Mouse (Mus musculus) myocyte (in vitro differentiated cells): Measurements from ENCODE around the gene A530016L24Rik. TPM values are rescaled to one million over a fixed set of nuclear protein-coding genes. Genes with fewer than 3 reads are reported as not detected.

Experiments
- H3K27me3 ChIP-seq: one replicate; pipeline ENCODE4 v1.6.1; 2011; ENCODE audit not compliant: control insufficient read depth, insufficient read depth, insufficient read length
- H3K36me3 ChIP-seq: one replicate; pipeline ENCODE4 v1.6.1; 2011; ENCODE audit not compliant: control insufficient read depth, insufficient read depth
- H3K4me2 ChIP-seq: one replicate; pipeline ENCODE4 v1.6.1; 2011; ENCODE audit warnings: low read depth, control low read depth
- H3K4me3 ChIP-seq: one replicate; pipeline ENCODE4 v1.5.1; 2011; ENCODE audit warnings: mild to moderate bottlenecking, control low read depth, moderate library complexity
- H3K79me2 ChIP-seq: one replicate; pipeline ENCODE4 v1.6.1; 2011; ENCODE audit not compliant: control insufficient read depth, insufficient read depth
- H3ac ChIP-seq: one replicate; pipeline ENCODE4 v1.6.1; 2011; ENCODE audit not compliant: control insufficient read depth, insufficient read length
- CEBPB ChIP-seq: IDR thresholded peaks from 2 replicates; pipeline ENCODE4 v1.6.1; 2011; ENCODE audit warnings: mild to moderate bottlenecking, moderate library complexity; ENCODE audit not compliant: poor library complexity, insufficient read depth, severe bottlenecking
- E2F4 ChIP-seq: IDR thresholded peaks from one replicate; pipeline ENCODE4 v1.6.1; 2011; ENCODE audit warnings: mild to moderate bottlenecking, control low read depth, moderate library complexity; ENCODE audit not compliant: insufficient read depth
- MAX ChIP-seq: IDR thresholded peaks from one replicate; pipeline ENCODE4 v1.6.1; 2011; ENCODE audit warnings: low read depth, mild to moderate bottlenecking, control low read depth
- MYOD1 ChIP-seq, 3 experiments: IDR thresholded peaks; one replicate each; pipeline ENCODE4 v1.6.1; 2011; ENCODE audit warnings: control low read depth in 2 of 3, low read depth in 2 of 3, mild to moderate bottlenecking in 2 of 3, moderate library complexity in 1 of 3; ENCODE audit not compliant: insufficient read length in 2 of 3, control insufficient read depth in 1 of 3
- MYOG ChIP-seq, 3 experiments: IDR thresholded peaks; one replicate each; pipeline ENCODE4 v1.6.1; 2011; ENCODE audit warnings: control low read depth in 2 of 3, low read depth in 2 of 3, mild to moderate bottlenecking in 2 of 3; ENCODE audit not compliant: insufficient read length in 2 of 3, control insufficient read depth in 1 of 3, insufficient read depth in 1 of 3
- POLR2A ChIP-seq: IDR thresholded peaks from one replicate; pipeline ENCODE4 v1.6.1; 2011; ENCODE audit warnings: low read depth, mild to moderate bottlenecking, control low read depth, moderate library complexity; ENCODE audit not compliant: insufficient read length
- POLR2AphosphoS2 ChIP-seq: IDR thresholded peaks from one replicate; pipeline ENCODE4 v1.6.1; 2011; ENCODE audit warnings: low read depth, control low read depth; ENCODE audit not compliant: insufficient read length
- REST ChIP-seq: IDR thresholded peaks from one replicate; pipeline ENCODE4 v1.6.1; 2011; ENCODE audit warnings: mild to moderate bottlenecking, control low read depth, moderate library complexity; ENCODE audit not compliant: insufficient read depth, insufficient read length
- SRF ChIP-seq: IDR thresholded peaks from one replicate; pipeline ENCODE4 v1.6.1; 2011; ENCODE audit warnings: low read depth; ENCODE audit not compliant: control insufficient read depth, insufficient read length
- TCF12 ChIP-seq: IDR thresholded peaks from one replicate; pipeline ENCODE4 v1.6.1; 2011; ENCODE audit warnings: mild to moderate bottlenecking, control low read depth; ENCODE audit not compliant: poor library complexity, insufficient read depth, severe bottlenecking
- TCF3 ChIP-seq: IDR thresholded peaks from one replicate; pipeline ENCODE4 v1.6.1; 2011; ENCODE audit warnings: low read depth, control low read depth; ENCODE audit not compliant: insufficient read length
- USF1 ChIP-seq: IDR thresholded peaks from one replicate; pipeline ENCODE4 v1.6.1; 2011; ENCODE audit warnings: low read depth, mild to moderate bottlenecking, control low read depth, moderate library complexity
- polyA plus RNA-seq: library from polyadenylated mRNA; unstranded; fragments of >200 nt; fragmentation: generic; extraction: Trizol; gene quantifications from one replicate; pipeline ENCODE4 v1.2.1, GENCODE M21; 2012; ENCODE audit warnings: missing spikeins

A530016L24Rik gene
- polyA plus RNA-seq, 1 experiment: 0.05 TPM

DNA sequence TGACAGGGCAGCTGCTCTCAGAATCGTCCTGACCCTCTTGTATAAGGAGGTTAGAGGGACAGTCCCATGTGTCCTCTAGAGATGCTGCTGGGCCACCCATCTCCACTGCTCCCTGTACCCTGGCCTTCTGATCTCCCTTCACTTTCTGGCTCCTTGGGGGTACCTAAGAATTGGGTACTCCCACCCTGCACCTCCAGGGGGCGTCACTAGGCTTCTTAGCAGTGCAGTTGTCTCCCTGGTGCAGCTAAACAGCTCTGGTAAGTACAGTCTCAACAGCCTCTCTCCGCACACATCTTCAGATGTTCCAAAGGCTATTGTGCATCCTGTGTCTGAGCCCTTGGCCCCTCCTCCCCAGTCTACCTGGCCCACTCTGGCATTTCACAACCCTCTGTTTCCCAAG is 25.6 kb downstream of the A530016L24Rik start:
- no peak overlapping the region for H3K4me2 ChIP-seq
- no peak for TF ChIP-seq E2F4
- no peak for TF ChIP-seq TCF12
- TF ChIP-seq POLR2A: no peak
- TF ChIP-seq POLR2AphosphoS2: no peak
- TF ChIP-seq MYOD1 (IDR thresholded peaks at IDR 0.05; ENCODE audit: control insufficient read depth in 1 of 3, insufficient read length in 2 of 3, low read depth in 2 of 3): no peak
- no peak for TF ChIP-seq REST
- TF ChIP-seq CEBPB: no peak
- H3ac ChIP-seq: no peak overlapping the region
- H3K4me3 ChIP-seq: no peak overlapping the region
- H3K27me3 ChIP-seq: no peaks in the 10 kb centered on the region
- no peaks in the 10 kb centered on the region for H3K36me3 ChIP-seq
- H3K79me2 ChIP-seq: no peaks in the 10 kb centered on the region

DNA sequence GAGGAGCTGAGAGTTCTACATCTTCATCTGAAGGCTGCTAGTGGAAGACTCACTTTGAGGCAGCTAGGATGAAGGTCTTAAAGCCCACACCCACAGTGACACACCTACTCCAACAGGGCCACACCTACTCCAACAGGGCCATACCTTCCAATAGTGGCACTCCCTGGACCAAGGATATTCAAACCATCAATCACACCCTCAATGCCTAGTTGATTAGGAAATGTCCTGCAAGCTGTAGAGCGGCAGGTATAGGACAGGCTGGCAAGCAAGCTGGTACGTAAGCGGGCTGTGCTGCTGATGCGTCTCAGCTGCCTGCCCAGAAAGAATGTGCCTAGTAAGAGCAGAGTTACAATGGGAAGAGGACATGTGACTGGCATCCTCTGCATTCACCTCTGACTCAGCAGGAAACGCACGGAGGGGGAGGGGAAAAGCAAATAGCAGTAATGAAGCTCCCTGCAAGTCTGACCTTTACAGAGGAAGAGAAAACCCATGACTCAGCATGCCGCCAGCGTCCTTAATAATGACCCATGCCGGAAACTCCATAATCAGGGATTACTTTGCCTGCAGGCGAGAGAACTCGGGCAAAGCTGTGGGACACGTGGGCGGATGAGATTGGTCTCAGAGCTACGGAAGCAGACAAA is 27.6 kb downstream of the A530016L24Rik start, which contains the start of gene Tmem179:
TSS of gene Tmem179 (minus strand) at position 51 of the 641 bp plus-strand sequence.
- no peak within 1 kb of the TSS for H3K4me3 ChIP-seq
- H3ac ChIP-seq: no peak within 1 kb of the TSS
- no peaks in the 10 kb centered on the region for H3K36me3 ChIP-seq
- H3K4me2 ChIP-seq: peak within 1 kb of the TSS; percentile 55
- TF ChIP-seq CEBPB: no peak
- peak; percentile 78 for TF ChIP-seq USF1
- no peak for TF ChIP-seq POLR2A
- no peak for TF ChIP-seq SRF
- TF ChIP-seq TCF3: no peak
- TF ChIP-seq MYOG (IDR thresholded peaks at IDR 0.05; ENCODE audit: control insufficient read depth in 1 of 3, insufficient read depth in 1 of 3, insufficient read length in 2 of 3, low read depth in 2 of 3): no peak
- no peak for TF ChIP-seq TCF12
- H3K79me2 ChIP-seq: no peaks in the 10 kb centered on the region
- no peaks in the 10 kb centered on the region for H3K27me3 ChIP-seq

DNA sequence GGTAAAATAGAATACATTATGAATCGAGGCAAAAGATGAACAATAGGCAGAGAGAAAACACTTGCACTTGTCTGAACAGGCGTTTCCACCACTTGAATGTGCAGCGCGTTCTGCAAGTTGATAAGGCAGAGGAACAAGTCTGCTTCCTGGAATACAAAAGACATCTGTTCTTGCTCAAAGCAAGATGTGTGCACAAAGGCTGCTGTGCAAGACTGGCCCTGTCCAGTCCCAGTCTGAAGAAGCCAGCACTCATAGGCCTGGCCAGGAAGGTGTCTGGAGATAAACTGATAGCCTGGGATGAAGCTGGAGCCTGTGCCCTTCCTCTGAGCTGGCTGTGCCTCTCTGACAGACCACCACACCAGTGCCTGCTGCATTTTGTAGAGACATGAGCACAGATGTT is 28.9 kb downstream of the A530016L24Rik start:
- Histone ChIP-seq H3ac (no peak overlapping the region), H3K27me3 (no peaks in the 10 kb centered on the region), H3K4me2 (no peak overlapping the region), H3K4me3 (no peak overlapping the region), H3K36me3 (no peaks in the 10 kb centered on the region), H3K79me2 (no peaks in the 10 kb centered on the region)
- TF ChIP-seq MAX: no peak
- no peak for TF ChIP-seq USF1
- TF ChIP-seq POLR2A: no peak
- TF ChIP-seq CEBPB: no peak
- no peak for TF ChIP-seq MYOG (IDR thresholded peaks at IDR 0.05; ENCODE audit: control insufficient read depth in 1 of 3, insufficient read depth in 1 of 3, insufficient read length in 2 of 3, low read depth in 2 of 3)
- no peak for TF ChIP-seq TCF12
- TF ChIP-seq TCF3: no peak
- TF ChIP-seq E2F4: no peak
- no peak for TF ChIP-seq MYOD1 (IDR thresholded peaks at IDR 0.05; ENCODE audit: control insufficient read depth in 1 of 3, insufficient read length in 2 of 3, low read depth in 2 of 3)
- TF ChIP-seq SRF: no peak
- no peak for TF ChIP-seq REST
- TF ChIP-seq POLR2AphosphoS2: no peak

DNA sequence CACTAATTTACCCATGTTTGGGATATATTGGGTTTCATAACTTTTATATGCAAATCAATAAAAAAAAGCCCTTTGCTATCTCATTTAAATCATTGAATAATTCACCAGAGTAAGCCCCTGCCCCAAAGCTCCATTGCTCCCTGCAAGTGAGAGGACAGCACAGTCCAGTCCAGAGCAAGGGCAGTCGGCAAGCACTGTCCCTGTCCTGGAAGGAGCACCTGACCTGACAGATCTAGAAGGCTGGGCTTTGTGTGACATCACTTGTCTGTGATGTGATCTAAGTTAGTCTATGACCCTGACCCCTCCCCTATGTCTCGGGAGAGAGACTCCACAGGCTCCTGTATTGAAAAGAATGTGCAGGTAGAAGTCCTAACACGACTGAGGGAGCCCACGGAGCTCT is 44.5 kb downstream of the A530016L24Rik start:
- no peaks in the 10 kb centered on the region for H3K79me2 ChIP-seq
- no peak overlapping the region for H3K4me2 ChIP-seq
- peaks cover 59% of the 10 kb centered on the region for H3K27me3 ChIP-seq
- no peak overlapping the region for H3K4me3 ChIP-seq
- no peak for TF ChIP-seq TCF3
- TF ChIP-seq E2F4: no peak
- TF ChIP-seq MYOG (IDR thresholded peaks at IDR 0.05; ENCODE audit: control insufficient read depth in 1 of 3, insufficient read depth in 1 of 3, insufficient read length in 2 of 3, low read depth in 2 of 3): no peak
- TF ChIP-seq TCF12: no peak
- no peak for TF ChIP-seq MAX
- H3ac ChIP-seq: no peak overlapping the region
- no peaks in the 10 kb centered on the region for H3K36me3 ChIP-seq

DNA sequence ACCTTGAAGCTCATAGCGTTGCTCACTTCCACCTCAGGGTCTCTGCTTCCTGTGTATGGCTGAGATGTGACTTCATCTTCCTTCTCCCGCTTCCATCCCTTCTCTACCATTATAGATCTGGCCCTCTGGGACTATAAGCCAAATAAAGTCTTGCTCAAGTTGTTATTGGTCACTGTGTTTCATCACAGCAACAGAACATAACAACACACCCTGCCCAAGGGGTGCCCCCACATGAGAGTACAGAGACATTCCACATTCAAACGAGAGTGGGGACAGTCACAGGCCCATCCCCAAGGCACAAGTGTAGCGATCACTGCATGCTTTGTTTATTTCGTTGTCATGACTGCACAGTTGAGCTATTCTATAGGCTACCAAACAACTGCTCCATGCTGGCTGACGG is 48.0 kb downstream of the A530016L24Rik start:
- Histone ChIP-seq H3K36me3 (no peaks in the 10 kb centered on the region), H3ac (no peak overlapping the region), H3K79me2 (no peaks in the 10 kb centered on the region), H3K4me3 (no peak overlapping the region), H3K27me3 (peaks cover 61% of the 10 kb centered on the region), H3K4me2 (no peak overlapping the region)
- TF ChIP-seq TCF3: no peak
- TF ChIP-seq SRF: no peak
- TF ChIP-seq MYOG (IDR thresholded peaks at IDR 0.05; ENCODE audit: control insufficient read depth in 1 of 3, insufficient read depth in 1 of 3, insufficient read length in 2 of 3, low read depth in 2 of 3): no peak
- TF ChIP-seq POLR2AphosphoS2: no peak
- TF ChIP-seq USF1: no peak
- no peak for TF ChIP-seq REST
